Mouse (Mus musculus) left cerebral cortex, adult 9 months (tissue): ENCODE data around the gene Cntnap2.
"Not testable (repeated sequence)": the region's sequence is repeated elsewhere in the genome, so short reads cannot be mapped to it uniquely, and the experiment has no call there.

Experiments
- DNase-seq, 2 experiments: peaks; one replicate each; pipeline ENCODE4 v3.0.0; 2022; ENCODE audit warnings: low spot score in 2 of 2

Cntnap2 gene

GRCm38 (mm10) chr6:47239376-47239921 lies 2180.3 kb downstream of the Cntnap2 start:
- DNase-seq, result peak in 1 of 2 experiments; percentile 59

- DNase-seq, result no peak
Observed at GRCm38 (mm10) chr6:47241379-47241778, 2182.2 kb downstream of the Cntnap2 start.

- peak; percentile 52 to 66 for DNase-seq
Observed at GRCm38 (mm10) chr6:47243863-47244606, 2184.9 kb downstream of the Cntnap2 start.

GRCm38 (mm10) chr6:47244642-47245041 lies 2185.5 kb downstream of the Cntnap2 start:
- no peak for DNase-seq

GRCm38 (mm10) chr6:47255270-47255669 lies 2196.1 kb downstream of the Cntnap2 start:
- DNase-seq, result no peak

- no peak for DNase-seq
Observed at GRCm38 (mm10) chr6:47256227-47256887, 2197.2 kb downstream of the Cntnap2 start.

GRCm38 (mm10) chr6:47256918-47257506 lies 2197.9 kb downstream of the Cntnap2 start:
- no peak for DNase-seq

- DNase-seq, result peak in 1 of 2 experiments; percentile 48
Observed at GRCm38 (mm10) chr6:47259626-47260114, 2200.5 kb downstream of the Cntnap2 start.

GRCm38 (mm10) chr6:47267236-47267635 lies 2208.1 kb downstream of the Cntnap2 start:
- no peak for DNase-seq

GRCm38 (mm10) chr6:47269455-47269854 lies 2210.3 kb downstream of the Cntnap2 start:
- DNase-seq, result no peak

- no peak for DNase-seq
Observed at GRCm38 (mm10) chr6:47271576-47271975, 2212.4 kb downstream of the Cntnap2 start.

GRCm38 (mm10) chr6:47272606-47273575 lies 2213.7 kb downstream of the Cntnap2 start:
- no peak for DNase-seq

GRCm38 (mm10) chr6:47275065-47275464 lies 2215.9 kb downstream of the Cntnap2 start:
- DNase-seq, result no peak

GRCm38 (mm10) chr6:47279183-47279582 lies 2220.0 kb downstream of the Cntnap2 start:
- DNase-seq, result no peak

GRCm38 (mm10) chr6:47281584-47281983 lies 2222.4 kb downstream of the Cntnap2 start:
- DNase-seq, result no peak

GRCm38 (mm10) chr6:47284794-47285193 lies 2225.6 kb downstream of the Cntnap2 start:
- DNase-seq, result no peak

- no peak for DNase-seq
Observed at GRCm38 (mm10) chr6:47285742-47286141, 2226.6 kb downstream of the Cntnap2 start.

- DNase-seq, result not testable (repeated sequence)
Observed at GRCm38 (mm10) chr6:47286247-47286967, 2227.2 kb downstream of the Cntnap2 start.

- no peak for DNase-seq
Observed at GRCm38 (mm10) chr6:47287722-47288121, 2228.6 kb downstream of the Cntnap2 start.

GRCm38 (mm10) chr6:47291973-47292372 lies 2232.8 kb downstream of the Cntnap2 start:
- DNase-seq, result no peak
